Mouse (Mus musculus) ES-E14 (cell line): ENCODE results near the gene Top3a. TPM values are rescaled to one million over a fixed set of nuclear protein-coding genes. Genes with fewer than 3 reads are reported as not detected.

Experiments
- DNase-seq: peaks from one replicate; pipeline ENCODE4 v3.0.0-alpha.2; 2013; ENCODE audit warnings: low read depth, low spot score
- H3K27ac ChIP-seq: 2 replicates; pipeline ENCODE4 v1.5.1; 2012; ENCODE audit warnings: low read depth, mild to moderate bottlenecking, low read length, moderate library complexity, mixed read lengths; ENCODE audit not compliant: poor library complexity, insufficient read depth, severe bottlenecking
- H3K36me3 ChIP-seq: 2 replicates; pipeline ENCODE4 v1.6.1; 2012; ENCODE audit warnings: mild to moderate bottlenecking, low read length, moderate library complexity, mixed read lengths; ENCODE audit not compliant: control insufficient read depth, poor library complexity, insufficient read depth, severe bottlenecking
- H3K4me1 ChIP-seq, 2 experiments: fragments of 150-350 bp in 1 of 2; sonication (generic) in 1 of 2; 2 replicates each; pipeline ENCODE4 v1.6.1; 2012; ENCODE audit warnings: low read length in 2 of 2, mild to moderate bottlenecking in 1 of 2, mixed read lengths in 1 of 2; ENCODE audit not compliant: control insufficient read depth in 2 of 2, insufficient read depth in 2 of 2, poor library complexity in 1 of 2
- H3K4me3 ChIP-seq, 2 experiments: fragments of 150-350 bp in 1 of 2; sonication (generic) in 1 of 2; 2 replicates each; pipeline ENCODE4 v1.5.1; 2012; ENCODE audit warnings: low read length in 2 of 2, low read depth in 1 of 2, mild to moderate bottlenecking in 1 of 2, mixed read lengths in 1 of 2; ENCODE audit not compliant: insufficient read depth in 1 of 2, poor library complexity in 1 of 2, severe bottlenecking in 1 of 2
- H3K9ac ChIP-seq: 2 replicates; pipeline ENCODE4 v1.6.1; 2012; ENCODE audit warnings: low read depth, mild to moderate bottlenecking, low read length, mixed read lengths; ENCODE audit not compliant: poor library complexity, insufficient read depth, severe bottlenecking
- H3K9me3 ChIP-seq: fragments of 150-350 bp; sonication (generic); 2 replicates; pipeline ENCODE4 v1.6.1; 2012; ENCODE audit warnings: low read depth, mild to moderate bottlenecking, low read length; ENCODE audit not compliant: control insufficient read depth, insufficient read depth
- CHD2 ChIP-seq: IDR thresholded peaks from 2 replicates; pipeline ENCODE4 v1.6.1; 2014; ENCODE audit warnings: mild to moderate bottlenecking, low read depth, low read length, inconsistent platforms
- HCFC1 ChIP-seq: IDR thresholded peaks from 2 replicates; pipeline ENCODE4 v1.6.1; 2012; ENCODE audit warnings: low read length, inconsistent platforms, borderline replicate concordance; ENCODE audit not compliant: insufficient read depth
- MAFK ChIP-seq: IDR thresholded peaks from 2 replicates; pipeline ENCODE4 v1.6.1; 2014; ENCODE audit warnings: mild to moderate bottlenecking, low read depth, low read length, inconsistent platforms; ENCODE audit not compliant: insufficient read depth
- ZC3H11A ChIP-seq: IDR thresholded peaks from 2 replicates; pipeline ENCODE4 v1.6.1; 2012; ENCODE audit warnings: low read depth, mild to moderate bottlenecking, inconsistent platforms, low read length, borderline replicate concordance
- ZNF384 ChIP-seq: IDR thresholded peaks from 2 replicates; pipeline ENCODE4 v1.6.1; 2012; ENCODE audit warnings: low read depth, low read length, inconsistent platforms
- in situ Hi-C, 2 experiments: fragments of 600-800 bp; cut with MboI; formaldehyde crosslinking; loops; one replicate each; pipeline ENCODE4 v1.15.1; 2025; ENCODE audit warnings: low sequenced_read_pairs in 2 of 2, inconsistent platforms in 1 of 2; ENCODE audit not compliant: unreplicated experiment in 2 of 2
- total RNA-seq: library from RNA; depleted of rRNA; stranded (reverse); fragments of 300-350 nt; gene quantifications from 2 replicates; pipeline ENCODE4 v1.2.3, GENCODE M21; 2012

Gene Top3a
- total RNA-seq, 1 experiment, result 20.0 TPM

DNA sequence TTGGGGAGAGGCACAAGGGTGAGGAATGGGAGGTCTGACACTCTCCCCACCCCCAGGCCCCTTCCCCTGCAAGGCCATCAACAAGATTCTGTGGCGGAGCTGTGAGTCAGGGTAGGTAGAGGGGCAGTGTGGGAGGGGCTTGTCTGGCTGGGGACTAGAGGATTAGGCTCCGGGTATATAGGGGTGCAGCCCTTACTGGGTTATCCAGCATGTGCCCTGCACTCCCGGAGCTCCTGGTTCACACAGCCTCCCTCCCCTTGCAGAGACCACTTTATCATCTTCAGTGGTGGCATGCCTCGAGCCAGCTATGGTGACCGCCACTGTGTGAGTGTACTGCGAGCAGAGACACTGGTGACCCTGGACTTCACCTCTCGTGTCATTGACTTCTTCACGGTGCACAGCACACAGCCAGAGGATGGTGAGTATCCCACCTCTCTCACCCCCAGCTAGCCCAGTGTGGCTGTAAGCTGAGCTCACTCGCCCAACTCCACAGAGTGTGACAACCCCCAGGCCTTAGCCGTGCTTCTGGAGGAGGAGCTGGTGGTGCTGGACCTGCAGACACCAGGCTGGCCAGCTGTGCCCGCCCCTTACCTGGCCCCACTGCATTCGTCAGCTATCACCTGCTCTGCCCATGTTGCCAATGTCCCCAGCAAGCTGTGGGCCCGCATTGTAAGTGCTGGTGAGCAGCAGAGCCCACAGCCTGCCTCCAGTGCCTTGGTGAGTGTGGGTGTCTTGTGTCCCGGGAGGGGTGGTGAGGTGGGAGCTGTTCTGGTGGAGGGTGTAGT is 70.3 kb downstream of the Top3a start:
- no peak for DNase-seq
- Histone ChIP-seq H3K36me3 (peaks cover 71% of the 10 kb centered on the region), H3K4me1 (peaks cover 6 to 11% of the 10 kb centered on the region in 2 experiments; a peak in 2 of 4 replicates), H3K4me3 (no peak overlapping the region), H3K9me3 (no peaks in the 10 kb centered on the region), H3K9ac (no peak overlapping the region), H3K27ac (no peak overlapping the region)
- TF ChIP-seq CHD2, result no peak
- TF ChIP-seq ZC3H11A, result no peak
- no peak for TF ChIP-seq ZNF384
- TF ChIP-seq MAFK, result no peak
- TF ChIP-seq HCFC1, result no peak
- in situ Hi-C loops, result no loop called here

DNA sequence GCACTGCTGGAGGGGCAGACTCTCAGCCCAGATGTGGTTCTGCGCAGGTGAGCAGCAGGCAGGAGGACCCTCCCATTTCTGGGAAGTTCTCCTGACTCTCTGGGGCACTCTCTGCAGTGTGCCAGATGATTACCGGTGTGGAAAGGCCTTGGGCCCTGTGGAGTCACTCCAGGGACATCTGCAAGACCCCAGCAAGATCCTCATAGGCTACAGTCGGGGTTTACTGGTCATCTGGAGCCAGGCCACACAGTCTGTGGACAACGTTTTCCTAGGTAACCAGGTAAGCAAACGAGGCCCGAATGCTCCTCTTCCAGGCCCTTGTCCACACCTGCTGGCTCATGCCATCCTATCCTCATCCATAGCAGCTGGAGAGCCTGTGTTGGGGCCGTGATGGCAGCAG is 71.1 kb downstream of the Top3a start:
- H3K4me3 ChIP-seq, result no peak overlapping the region
- H3K9me3 ChIP-seq, result no peaks in the 10 kb centered on the region
- H3K9ac ChIP-seq, result no peak overlapping the region
- peaks cover 2 to 8% of the 10 kb centered on the region in 2 experiments; a peak in 1 of 4 replicates for H3K4me1 ChIP-seq
- no peak for DNase-seq
- TF ChIP-seq ZC3H11A, result no peak
- no peak for TF ChIP-seq CHD2
- no peak for TF ChIP-seq HCFC1
- TF ChIP-seq MAFK, result no peak
- TF ChIP-seq ZNF384, result no peak
- in situ Hi-C loops, result no loop called here
- no peak overlapping the region for H3K27ac ChIP-seq
- H3K36me3 ChIP-seq, result peaks cover 63% of the 10 kb centered on the region

DNA sequence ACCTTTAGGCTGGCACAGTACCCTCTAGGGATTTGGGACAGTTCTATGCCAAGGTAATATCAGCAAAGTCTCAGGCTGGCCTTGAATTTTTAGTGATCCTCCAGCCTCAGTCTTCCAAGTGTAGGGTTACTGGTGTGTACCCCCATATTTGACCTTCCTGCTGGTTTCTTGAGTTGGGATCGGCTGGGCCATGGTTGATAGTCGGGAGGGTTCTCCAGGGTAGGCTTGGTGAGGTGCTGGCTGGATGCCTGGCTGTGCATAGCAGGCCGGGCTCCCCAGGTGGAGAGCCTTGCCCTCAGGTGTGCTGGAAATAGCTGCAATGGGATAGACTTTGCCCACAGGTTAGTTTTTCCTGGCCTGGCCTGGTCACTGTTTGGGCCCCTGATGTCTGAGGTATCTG is 71.9 kb downstream of the Top3a start:
- Histone ChIP-seq H3K36me3 (peaks cover 56% of the 10 kb centered on the region), H3K9ac (no peak overlapping the region), H3K4me3 (no peak overlapping the region), H3K27ac (no peak overlapping the region), H3K4me1 (peaks cover 4 to 5% of the 10 kb centered on the region in 2 experiments; a peak in 2 of 4 replicates), H3K9me3 (no peaks in the 10 kb centered on the region)
- DNase-seq, result no peak
- in situ Hi-C loops, result no loop called here
- no peak for TF ChIP-seq CHD2

DNA sequence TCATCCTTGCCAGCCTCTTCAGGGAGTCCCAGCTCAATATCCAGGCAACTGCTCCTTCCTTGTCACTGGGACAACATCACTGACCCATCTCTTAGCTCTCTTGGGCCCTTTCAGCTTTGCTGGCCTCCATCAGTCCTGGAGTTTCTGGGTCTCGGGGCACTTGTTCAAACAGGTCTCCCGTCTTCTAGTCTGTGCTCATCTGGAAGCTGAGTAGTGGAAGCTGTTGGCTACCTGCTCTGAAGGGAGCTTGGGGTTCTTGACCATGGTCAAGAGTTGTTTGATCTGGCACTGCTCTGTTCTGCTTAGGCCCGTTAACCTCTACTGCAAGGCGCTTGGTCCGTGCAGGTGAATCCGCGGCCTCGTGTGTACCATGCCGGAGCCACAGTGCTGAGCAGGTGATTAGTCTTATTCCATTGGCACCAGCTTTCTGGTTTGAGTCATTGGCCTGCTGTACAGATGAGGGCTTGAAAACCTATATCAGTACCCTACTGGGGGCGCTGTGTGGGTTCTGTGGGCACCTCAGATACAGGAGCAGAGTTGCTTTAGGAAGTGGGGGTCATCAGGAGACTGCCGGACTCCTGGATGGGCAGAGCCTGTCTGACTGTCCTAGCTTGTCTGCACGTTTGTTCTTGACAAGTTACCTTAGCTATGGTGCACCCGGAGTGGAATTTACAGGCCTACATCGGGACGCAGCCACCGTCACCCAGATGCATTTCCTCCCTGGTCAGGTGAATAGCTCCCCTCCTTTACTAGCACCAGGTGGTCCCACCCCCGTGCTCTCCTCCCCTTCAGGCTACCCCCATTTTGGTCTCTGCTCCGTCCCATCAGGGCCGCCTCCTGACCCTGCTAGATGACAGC is 72.9 kb downstream of the Top3a start:
- no peak for DNase-seq
- no peaks in the 10 kb centered on the region for H3K9me3 ChIP-seq
- H3K27ac ChIP-seq, result no peak overlapping the region
- TF ChIP-seq ZNF384 (no peak), MAFK (no peak), HCFC1 (no peak), CHD2 (no peak), ZC3H11A (no peak)
- no peak overlapping the region for H3K9ac ChIP-seq
- H3K36me3 ChIP-seq, result peaks cover 46% of the 10 kb centered on the region
- H3K4me1 ChIP-seq, result peaks cover 5% of the 10 kb centered on the region in 2 experiments; a peak in 2 of 4 replicates
- no peak overlapping the region for H3K4me3 ChIP-seq
- in situ Hi-C loops, result no loop called here
